Mouse (Mus musculus) activated CD4-positive, CD25-positive, alpha-beta regulatory T cell, adult 4 months (primary cell): ENCODE measurements around the gene Myo16. TPM values are rescaled to one million over a fixed set of nuclear protein-coding genes. Genes with fewer than 3 reads are reported as not detected.

Experiments
- ATAC-seq: one replicate; pipeline ENCODE4 v1.8.0; 2017
- polyA plus RNA-seq, 2 experiments: library from polyadenylated mRNA; unstranded; fragments of 100-300 nt; shearing (Covaris generic); gene quantifications; one replicate each; pipeline ENCODE4 v1.2.1; 2017

The Myo16 gene
- not detected for polyA plus RNA-seq

- no peak for ATAC-seq
These were observed at the start of gene Myo16 for GRCm38 (mm10) chr8:10153611-10154438. Gene Myo16, plus strand, starts transcription at chr8:10153911.

GRCm38 (mm10) chr8:10108516-10109271, 45.0 kb upstream of the Myo16 start:
- ATAC-seq = no peak

GRCm38 (mm10) chr8:10122749-10123148, 31.0 kb upstream of the Myo16 start:
- no peak for ATAC-seq

GRCm38 (mm10) chr8:10123412-10123811, 30.3 kb upstream of the Myo16 start:
- ATAC-seq = no peak

GRCm38 (mm10) chr8:10125684-10126083, 28.0 kb upstream of the Myo16 start:
- ATAC-seq = no peak

GRCm38 (mm10) chr8:10130513-10131414, 22.9 kb upstream of the Myo16 start:
- no peak for ATAC-seq

GRCm38 (mm10) chr8:10139536-10139935, 14.2 kb upstream of the Myo16 start:
- ATAC-seq = no peak

- ATAC-seq = no peak
These were observed 9.8 kb upstream of the Myo16 start for GRCm38 (mm10) chr8:10143961-10144360.

GRCm38 (mm10) chr8:10151692-10152247, 1.9 kb upstream of the Myo16 start:
- no peak for ATAC-seq

GRCm38 (mm10) chr8:10154439-10154745, 681 bp downstream of the Myo16 start:
- no peak for ATAC-seq

- no peak for ATAC-seq
These were observed 1.4 kb downstream of the Myo16 start for GRCm38 (mm10) chr8:10155075-10155474.

GRCm38 (mm10) chr8:10161106-10161505, 7.4 kb downstream of the Myo16 start:
- no peak for ATAC-seq

- ATAC-seq = no peak
These were observed 11.2 kb downstream of the Myo16 start for GRCm38 (mm10) chr8:10164959-10165358.

- no peak for ATAC-seq
These were observed 14.6 kb downstream of the Myo16 start for GRCm38 (mm10) chr8:10168326-10168725.

GRCm38 (mm10) chr8:10169894-10170293, 16.2 kb downstream of the Myo16 start:
- no peak for ATAC-seq

- ATAC-seq = no peak
These were observed 17.6 kb downstream of the Myo16 start for GRCm38 (mm10) chr8:10171321-10171720.

- no peak for ATAC-seq
These were observed 18.6 kb downstream of the Myo16 start for GRCm38 (mm10) chr8:10172278-10172677.

GRCm38 (mm10) chr8:10173033-10173747, 19.5 kb downstream of the Myo16 start:
- ATAC-seq = no peak

- no peak for ATAC-seq
These were observed 20.6 kb downstream of the Myo16 start for GRCm38 (mm10) chr8:10174201-10174840.

GRCm38 (mm10) chr8:10174841-10175680, 21.4 kb downstream of the Myo16 start:
- ATAC-seq = no peak
